Mouse (Mus musculus) intestine, embryonic 16.5 days (tissue): Measurements from ENCODE around the gene Lgals8. TPM values are rescaled to one million over a fixed set of nuclear protein-coding genes. Genes with fewer than 3 reads are reported as not detected.
A peak's percentile ranks its signal among the peaks of the same experiment; 100 is the strongest.

ENCODE experiments used
- ATAC-seq: fragments of 200-750 bp; cut with Nextera tagmentation; 2 replicates; pipeline ENCODE4 v1.8.0; 2017; ENCODE audit warnings: moderate TSS enrichment, moderate library complexity
- H3K27ac ChIP-seq: fragments of 300-500 bp; sonication (generic); 2 replicates; pipeline ENCODE4 v1.5.1; 2014; ENCODE audit warnings: mild to moderate bottlenecking, low read length
- H3K27me3 ChIP-seq: fragments of 300-500 bp; sonication (generic); replicated peaks from 2 replicates; pipeline ENCODE4 v1.6.1; 2014; ENCODE audit warnings: low read length, control low read depth, mixed read lengths; ENCODE audit not compliant: control insufficient read depth, insufficient read depth
- H3K36me3 ChIP-seq: fragments of 300-500 bp; sonication (generic); 2 replicates; pipeline ENCODE4 v1.6.1; 2014; ENCODE audit warnings: low read length, control low read depth; ENCODE audit not compliant: control insufficient read depth, insufficient read depth
- H3K4me1 ChIP-seq: fragments of 300-500 bp; sonication (generic); 2 replicates; pipeline ENCODE4 v1.6.1; 2014; ENCODE audit warnings: low read length, control low read depth, mixed read lengths; ENCODE audit not compliant: control insufficient read depth, insufficient read depth
- H3K4me2 ChIP-seq: fragments of 300-500 bp; sonication (generic); 2 replicates; pipeline ENCODE4 v1.6.1; 2014; ENCODE audit warnings: low read depth, low read length, control low read depth
- H3K4me3 ChIP-seq: fragments of 300-500 bp; sonication (generic); 2 replicates; pipeline ENCODE4 v1.5.1; 2014; ENCODE audit warnings: mild to moderate bottlenecking, low read length
- H3K9ac ChIP-seq: fragments of 300-500 bp; sonication (generic); 2 replicates; pipeline ENCODE4 v1.6.1; 2014; ENCODE audit warnings: low read depth, low read length
- H3K9me3 ChIP-seq: fragments of 300-500 bp; sonication (generic); 2 replicates; pipeline ENCODE4 v1.6.1; 2016; ENCODE audit warnings: low read length, control low read depth; ENCODE audit not compliant: control insufficient read depth
- WGBS: fragments of 180-500 bp; shearing (Covaris S2); extraction: QIAGEN DNeasy Blood & Tissue Kit; methylation state at CpG from one replicate; pipeline ENCODE4 v1.1.7; 2014; 5-methylcytosine and 5-hydroxymethylcytosine counted together
- polyA plus RNA-seq: library from polyadenylated mRNA; unstranded; fragments of >200 nt; fragmentation: Nextera tagmentation; extraction: Ambion mirVana; gene quantifications from 2 replicates; pipeline ENCODE4 v1.2.1, GENCODE M21; 2015

Lgals8 gene
- 39.3 and 42.5 TPM in 2 replicates for polyA plus RNA-seq

GRCm38 (mm10) chr13:12464844-12465243 is at the start of gene Lgals8:
Lgals8 (minus strand) TSS chr13:12464944.
- Histone ChIP-seq H3K9ac (no peak within 1 kb of the TSS), H3K4me1 (peaks cover 2% of the 10 kb centered on the region; the same call in 1 of the 2 replicates), H3K36me3 (no peaks in the 10 kb centered on the region), H3K27ac (no peak within 1 kb of the TSS), H3K4me2 (no peak within 1 kb of the TSS), H3K27me3 (no peaks in the 10 kb centered on the region), H3K4me3 (no peak within 1 kb of the TSS), H3K9me3 (no peaks in the 10 kb centered on the region)
- 85% methylated on average over 1 of the region's 1 CpGs for WGBS
- ATAC-seq = no peak

DNA sequence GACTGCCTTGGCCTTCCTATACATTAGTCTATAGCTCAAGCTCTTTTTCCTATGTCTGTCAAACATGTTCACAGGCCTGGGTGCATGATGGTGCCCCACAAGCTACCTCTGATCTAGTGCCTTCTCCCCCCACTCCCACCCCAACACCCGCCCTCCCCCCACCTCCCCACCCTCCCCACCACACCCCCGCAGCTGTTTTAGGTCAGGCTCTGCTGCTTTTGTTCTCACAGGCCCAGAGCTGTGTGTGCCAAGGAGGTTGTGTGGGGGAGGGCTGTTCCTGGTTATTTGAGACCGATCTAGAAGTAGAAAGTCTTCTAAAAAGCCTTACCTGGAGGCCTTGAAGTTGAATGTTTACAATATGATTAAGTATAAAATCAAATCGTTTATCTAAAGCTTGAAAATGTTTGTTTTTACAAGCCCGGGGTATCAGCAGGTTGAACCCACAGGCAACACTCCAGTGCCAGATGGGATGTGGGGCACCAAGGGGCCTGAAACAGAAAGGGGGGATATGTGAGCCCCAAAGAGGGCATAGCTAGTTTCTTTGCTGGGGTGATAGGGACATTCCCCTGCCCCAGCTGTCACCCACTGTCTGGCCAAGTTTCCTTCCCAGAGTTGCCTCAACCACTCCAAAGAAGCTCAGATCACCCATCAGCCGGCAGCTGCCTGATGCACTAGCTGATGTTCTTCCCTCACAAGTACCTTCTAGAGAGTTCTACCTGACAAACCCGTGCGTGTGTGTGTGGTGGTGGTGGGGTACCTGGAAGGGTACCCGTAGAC is 46.6 kb upstream of the Lgals8 start:
- H3K4me1 ChIP-seq = no peaks in the 10 kb centered on the region
- H3K9me3 ChIP-seq = no peaks in the 10 kb centered on the region
- no peak overlapping the region for H3K4me2 ChIP-seq
- no peak overlapping the region for H3K4me3 ChIP-seq
- H3K27ac ChIP-seq = no peak overlapping the region
- ATAC-seq = peak; percentile 63
- H3K27me3 ChIP-seq = no peaks in the 10 kb centered on the region
- H3K9ac ChIP-seq = no peak overlapping the region
- no peaks in the 10 kb centered on the region for H3K36me3 ChIP-seq
- WGBS = 59% methylated on average over 9 of the region's 9 CpGs

DNA sequence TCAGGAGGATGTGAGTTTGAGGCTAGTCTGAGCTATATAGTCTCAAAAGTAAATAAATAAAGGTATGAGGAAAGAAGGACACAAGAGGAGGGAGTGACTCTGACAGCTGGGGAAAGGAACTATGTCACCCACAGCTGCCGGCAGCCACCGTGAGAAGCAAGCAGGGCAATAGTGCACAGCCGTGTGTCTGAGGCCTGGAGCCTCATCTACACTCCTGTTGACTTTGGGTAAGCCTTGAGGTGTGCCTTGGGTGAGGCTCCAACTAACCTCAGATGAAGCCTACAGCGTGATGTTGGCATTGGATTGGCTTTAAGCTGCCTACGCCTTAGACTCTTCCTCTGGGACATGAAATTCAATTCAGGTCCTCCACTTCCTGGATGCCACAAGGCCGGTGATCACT is 45.3 kb upstream of the Lgals8 start:
- H3K4me2 ChIP-seq = no peak overlapping the region
- no peak for ATAC-seq
- WGBS = 75% methylated on average over 6 of the region's 6 CpGs

GRCm38 (mm10) chr13:12507426-12507825 is 42.7 kb upstream of the Lgals8 start:
- no peak for ATAC-seq
- Histone ChIP-seq H3K4me3 (no peak overlapping the region), H3K27ac (no peak overlapping the region), H3K36me3 (no peaks in the 10 kb centered on the region), H3K4me1 (no peaks in the 10 kb centered on the region), H3K9ac (no peak overlapping the region), H3K27me3 (no peaks in the 10 kb centered on the region), H3K9me3 (no peaks in the 10 kb centered on the region), H3K4me2 (no peak overlapping the region)
- WGBS = 92% methylated on average over 6 of the region's 6 CpGs

More for the DNA sequence above, 45.3 kb upstream of the Lgals8 start:
- no peaks in the 10 kb centered on the region for H3K9me3 ChIP-seq
- H3K4me3 ChIP-seq = no peak overlapping the region
- no peaks in the 10 kb centered on the region for H3K4me1 ChIP-seq
- H3K36me3 ChIP-seq = no peaks in the 10 kb centered on the region
- H3K9ac ChIP-seq = no peak overlapping the region
- no peak overlapping the region for H3K27ac ChIP-seq
- no peaks in the 10 kb centered on the region for H3K27me3 ChIP-seq

DNA sequence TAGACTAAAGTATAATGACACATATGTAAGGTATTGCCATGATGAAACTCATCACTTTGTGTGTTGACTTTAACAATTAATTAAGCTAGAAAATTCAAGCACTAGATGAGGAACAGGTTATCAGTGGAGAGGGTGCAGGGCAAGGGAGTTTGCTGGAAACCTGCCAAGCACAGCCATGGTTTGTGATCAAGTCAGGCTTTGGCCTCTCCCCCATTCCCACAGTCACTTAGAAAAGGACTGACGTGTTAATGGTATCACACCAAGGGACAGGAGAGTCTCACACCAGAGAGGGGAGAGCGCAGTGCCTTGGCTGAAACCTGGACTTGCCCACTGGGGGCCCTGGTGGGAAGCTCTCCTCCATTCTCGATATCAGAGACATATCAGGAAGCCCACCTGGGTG is 40.6 kb upstream of the Lgals8 start:
- no peak overlapping the region for H3K4me2 ChIP-seq
- no peak overlapping the region for H3K4me3 ChIP-seq
- no peaks in the 10 kb centered on the region for H3K36me3 ChIP-seq
- no peak; the same call in 1 of the 2 replicates for ATAC-seq
- no peaks in the 10 kb centered on the region for H3K4me1 ChIP-seq
- no peaks in the 10 kb centered on the region for H3K27me3 ChIP-seq
- WGBS = 76% methylated on average over 3 of the region's 3 CpGs
- H3K9ac ChIP-seq = no peak overlapping the region
- H3K9me3 ChIP-seq = no peaks in the 10 kb centered on the region
- H3K27ac ChIP-seq = no peak overlapping the region

- no peak for ATAC-seq
- Histone ChIP-seq H3K27ac (no peak overlapping the region), H3K27me3 (no peaks in the 10 kb centered on the region), H3K36me3 (no peaks in the 10 kb centered on the region), H3K4me2 (no peak overlapping the region), H3K4me3 (no peak overlapping the region), H3K4me1 (no peaks in the 10 kb centered on the region), H3K9me3 (no peaks in the 10 kb centered on the region), H3K9ac (no peak overlapping the region)
- 53% methylated on average over 11 of the region's 11 CpGs for WGBS
These were observed 38.6 kb upstream of the Lgals8 start for GRCm38 (mm10) chr13:12503238-12503751.

GRCm38 (mm10) chr13:12502665-12503237 is 38.0 kb upstream of the Lgals8 start:
- Histone ChIP-seq H3K4me3 (no peak overlapping the region), H3K36me3 (no peaks in the 10 kb centered on the region), H3K27ac (no peak overlapping the region), H3K9ac (no peak overlapping the region), H3K4me2 (no peak overlapping the region), H3K27me3 (no peaks in the 10 kb centered on the region), H3K4me1 (no peaks in the 10 kb centered on the region), H3K9me3 (no peaks in the 10 kb centered on the region)
- WGBS = 38% methylated on average over 4 of the region's 4 CpGs
- no peak for ATAC-seq

DNA sequence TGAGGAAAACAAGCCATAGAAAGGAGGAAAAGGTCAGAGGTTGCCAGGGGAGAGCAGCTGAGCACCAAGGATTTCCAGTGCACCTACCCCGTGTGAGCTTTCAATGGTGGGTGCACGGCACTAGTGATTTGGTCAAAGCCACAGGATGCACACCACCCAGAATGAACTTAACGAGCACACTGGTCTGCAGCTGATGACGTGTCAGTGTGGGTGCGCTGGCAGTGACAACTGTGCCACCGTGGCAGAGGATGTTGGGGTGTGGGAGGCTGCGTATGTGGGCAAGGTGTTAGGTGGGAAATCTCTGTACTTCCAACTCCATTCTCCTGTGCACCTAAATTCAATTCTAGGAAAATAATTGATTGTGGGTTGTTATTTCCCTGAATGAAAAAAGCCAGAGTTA is 34.4 kb upstream of the Lgals8 start:
- H3K4me3 ChIP-seq = no peak overlapping the region
- H3K4me1 ChIP-seq = no peaks in the 10 kb centered on the region
- no peak overlapping the region for H3K27ac ChIP-seq
- ATAC-seq = no peak
- WGBS = 87% methylated on average over 7 of the region's 7 CpGs
- H3K9me3 ChIP-seq = no peaks in the 10 kb centered on the region
- H3K36me3 ChIP-seq = no peaks in the 10 kb centered on the region
- H3K27me3 ChIP-seq = no peaks in the 10 kb centered on the region
- no peak overlapping the region for H3K4me2 ChIP-seq
- H3K9ac ChIP-seq = no peak overlapping the region

DNA sequence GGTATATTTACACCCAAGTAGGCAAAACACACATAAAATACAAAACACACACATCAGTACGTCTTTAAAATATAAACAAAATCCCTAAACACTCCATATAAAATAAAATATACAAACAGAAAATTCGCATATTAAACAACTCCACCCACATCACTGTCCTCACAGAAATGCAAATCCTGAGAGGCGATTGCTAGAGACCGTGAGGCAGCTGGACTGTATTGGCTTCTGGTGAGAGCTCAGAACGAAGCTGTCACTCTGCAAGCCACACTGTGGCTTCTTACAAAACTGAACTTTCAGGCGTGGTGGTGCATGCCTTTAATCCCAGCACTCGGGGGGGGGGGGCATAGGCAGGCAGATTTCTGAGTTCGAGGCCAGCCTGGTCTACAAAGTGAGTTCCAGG is 33.1 kb upstream of the Lgals8 start:
- 57% methylated on average over 8 of the region's 8 CpGs for WGBS
- Histone ChIP-seq H3K4me1 (no peaks in the 10 kb centered on the region), H3K4me2 (no peak overlapping the region), H3K9ac (no peak overlapping the region), H3K27me3 (no peaks in the 10 kb centered on the region), H3K4me3 (no peak overlapping the region), H3K9me3 (no peaks in the 10 kb centered on the region), H3K27ac (no peak overlapping the region), H3K36me3 (no peaks in the 10 kb centered on the region)
- no peak for ATAC-seq
